Mouse (Mus musculus) midbrain, postnatal 0 days (tissue): ENCODE measurements around the gene Usp31. TPM values are rescaled to one million over a fixed set of nuclear protein-coding genes. Genes with fewer than 3 reads are reported as not detected.
A peak's percentile ranks its signal among the peaks of the same experiment; 100 is the strongest.

Source experiments
- ATAC-seq: fragments of 200-750 bp; cut with Nextera tagmentation; 2 replicates; pipeline ENCODE4 v1.8.0; 2017; ENCODE audit warnings: moderate number of reproducible peaks, mild to moderate bottlenecking, moderate TSS enrichment, moderate library complexity; ENCODE audit not compliant: low FRiP score
- DNase-seq: peaks from one replicate; pipeline ENCODE4 v3.0.0-alpha.2; 2015; ENCODE audit warnings: low spot score
- H3K27ac ChIP-seq: fragments of 300-500 bp; sonication (generic); 2 replicates; pipeline ENCODE4 v1.5.1; 2014; ENCODE audit warnings: low read depth, mild to moderate bottlenecking, low read length, mixed read lengths
- H3K27me3 ChIP-seq: fragments of 300-500 bp; sonication (generic); 2 replicates; pipeline ENCODE4 v1.6.1; 2014; ENCODE audit warnings: low read length, control low read depth, mixed read lengths; ENCODE audit not compliant: insufficient read depth
- H3K36me3 ChIP-seq: fragments of 300-500 bp; sonication (generic); 2 replicates; pipeline ENCODE4 v1.6.1; 2014; ENCODE audit warnings: low read length, control low read depth, mixed read lengths; ENCODE audit not compliant: insufficient read depth
- H3K4me1 ChIP-seq: fragments of 300-500 bp; sonication (generic); 2 replicates; pipeline ENCODE4 v1.6.1; 2014; ENCODE audit warnings: mild to moderate bottlenecking, control low read depth, antibody characterized with exemption, low read length, mixed read lengths; ENCODE audit not compliant: insufficient read depth
- H3K4me2 ChIP-seq: fragments of 300-500 bp; sonication (generic); 2 replicates; pipeline ENCODE4 v1.6.1; 2014; ENCODE audit warnings: low read depth, mild to moderate bottlenecking, low read length, mixed read lengths; ENCODE audit not compliant: poor library complexity, severe bottlenecking
- H3K4me3 ChIP-seq: fragments of 300-500 bp; sonication (generic); 2 replicates; pipeline ENCODE4 v1.5.1; 2014; ENCODE audit warnings: low read depth, mild to moderate bottlenecking, low read length, moderate library complexity
- H3K9ac ChIP-seq: fragments of 300-500 bp; sonication (generic); replicated peaks from 2 replicates; pipeline ENCODE4 v1.6.1; 2014; ENCODE audit warnings: mild to moderate bottlenecking, low read length, moderate library complexity, mixed read lengths; ENCODE audit not compliant: poor library complexity, severe bottlenecking
- H3K9me3 ChIP-seq: fragments of 300-500 bp; sonication (generic); 2 replicates; pipeline ENCODE4 v1.6.1; 2016; ENCODE audit warnings: low read length, control low read depth
- CTCF ChIP-seq: IDR thresholded peaks from 2 replicates; pipeline ENCODE4 v1.5.1; 2016; ENCODE audit warnings: antibody characterized with exemption, mild to moderate bottlenecking
- WGBS: fragments of 180-500 bp; shearing (Covaris S2); extraction: QIAGEN DNeasy Blood & Tissue Kit; methylation state at CpG from one replicate; pipeline ENCODE4 v1.1.7; 2014; 5-methylcytosine and 5-hydroxymethylcytosine counted together
- polyA plus RNA-seq: library from polyadenylated mRNA; unstranded; fragments of >200 nt; fragmentation: Nextera tagmentation; extraction: Ambion mirVana; gene quantifications from 2 replicates; pipeline ENCODE4 v1.2.1, GENCODE M21; 2015
- total RNA-seq: library from RNA; depleted of rRNA; stranded (reverse); fragments of >200 nt; gene quantifications from 2 replicates; pipeline ENCODE4 v1.2.3, GENCODE M21; 2014; rRNA removed

Gene Usp31
- total RNA-seq (24.1 and 26.0 TPM in 2 replicates), polyA plus RNA-seq (1.7 and 2.1 TPM in 2 replicates)

DNA sequence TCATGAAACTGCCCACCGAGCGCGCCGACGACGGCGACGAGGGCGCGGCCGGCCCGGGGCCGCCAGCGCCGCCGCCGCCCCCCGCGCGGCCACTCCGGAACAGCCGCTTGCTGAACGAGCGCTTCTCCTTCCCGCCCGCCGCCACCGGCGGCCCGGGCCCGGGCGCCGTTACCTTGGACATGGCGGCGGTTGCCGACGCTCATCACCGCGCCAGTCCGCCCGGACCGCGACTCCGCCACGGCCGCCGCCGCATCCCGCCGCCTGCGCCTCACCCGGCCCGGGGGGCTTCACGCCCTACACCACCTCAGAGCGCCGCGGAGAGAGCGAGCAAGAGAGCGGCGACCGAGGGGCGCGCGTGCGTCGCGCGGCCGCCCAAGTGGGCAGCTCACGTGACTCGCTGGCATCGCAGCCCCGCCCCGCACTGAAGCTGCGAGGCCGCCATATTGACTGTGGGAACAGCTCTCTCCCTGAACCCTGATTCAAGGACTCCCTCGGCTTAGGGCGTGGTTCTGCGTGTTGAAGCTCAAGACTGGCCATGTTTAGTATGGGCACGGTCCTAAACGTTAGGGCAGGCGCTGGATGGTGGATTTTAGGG is at the start of gene Usp31:
TSS of gene Usp31 (minus strand) at position 181 of the 595 bp plus-strand sequence.
- Histone ChIP-seq H3K9ac (peak within 1 kb of the TSS; percentile 75), H3K4me2 (peak within 1 kb of the TSS; percentile 81), H3K36me3 (no peaks in the 10 kb centered on the region), H3K27ac (peak within 1 kb of the TSS; percentile 87), H3K9me3 (no peaks in the 10 kb centered on the region), H3K4me3 (peak within 1 kb of the TSS; percentile 75), H3K4me1 (peaks cover 12% of the 10 kb centered on the region), H3K27me3 (no peaks in the 10 kb centered on the region)
- peak; percentile 99 for DNase-seq
- under 1% methylated on average over 57 of the region's 82 CpGs for WGBS
- peak; percentile 99 for ATAC-seq
- TF ChIP-seq CTCF = no peak

DNA sequence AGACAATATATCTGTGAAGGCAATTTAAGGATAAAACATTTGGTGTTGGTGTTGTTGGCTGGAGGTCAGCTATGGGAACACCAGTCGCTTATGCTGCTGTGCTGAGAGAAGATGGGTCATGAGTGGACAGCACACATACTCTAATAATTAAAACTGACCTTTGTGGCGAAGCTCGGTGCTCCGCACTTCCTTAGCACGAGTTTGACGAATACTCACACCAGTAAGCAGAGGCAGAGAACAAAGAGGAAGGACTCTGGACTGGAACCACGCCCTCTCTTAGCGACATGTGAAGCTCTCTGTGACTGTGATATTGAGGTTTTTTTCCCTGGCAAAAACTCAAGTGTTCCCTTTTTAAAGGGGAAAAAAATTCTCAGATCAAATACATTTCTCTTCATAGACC is 47.7 kb upstream of the Usp31 start:
- 69% methylated on average over 8 of the region's 8 CpGs for WGBS
- no peak for TF ChIP-seq CTCF
- H3K9ac ChIP-seq = no peak overlapping the region
- H3K4me3 ChIP-seq = no peak overlapping the region
- no peak overlapping the region for H3K4me2 ChIP-seq
- ATAC-seq (no peak), DNase-seq (no peak)
- no peaks in the 10 kb centered on the region for H3K27me3 ChIP-seq
- H3K27ac ChIP-seq = no peak overlapping the region
- H3K4me1 ChIP-seq = no peaks in the 10 kb centered on the region
- no peaks in the 10 kb centered on the region for H3K9me3 ChIP-seq
- H3K36me3 ChIP-seq = no peaks in the 10 kb centered on the region

DNA sequence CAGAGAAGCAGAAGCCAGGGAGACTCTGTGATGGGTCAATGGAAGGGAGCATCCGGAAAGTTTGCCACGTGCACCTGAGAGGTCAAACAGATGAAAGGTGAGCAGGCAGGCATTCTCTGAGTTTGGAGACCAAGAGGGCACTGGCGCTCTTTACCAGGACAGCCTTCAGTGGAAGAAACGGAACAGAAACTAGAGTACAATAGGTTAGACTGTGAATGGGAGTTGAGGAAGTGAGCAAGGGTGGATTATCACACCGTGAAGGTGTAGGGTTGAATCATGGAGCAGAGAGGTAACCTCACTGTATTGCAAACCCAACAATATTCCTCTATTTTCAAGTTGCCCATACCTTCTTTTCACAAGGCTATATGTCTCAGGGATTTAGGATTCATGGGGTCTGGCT is 43.2 kb upstream of the Usp31 start:
- Histone ChIP-seq H3K4me1 (no peaks in the 10 kb centered on the region), H3K27me3 (no peaks in the 10 kb centered on the region), H3K4me3 (no peak overlapping the region), H3K4me2 (no peak overlapping the region), H3K9ac (no peak overlapping the region), H3K27ac (no peak overlapping the region), H3K9me3 (no peaks in the 10 kb centered on the region), H3K36me3 (no peaks in the 10 kb centered on the region)
- ATAC-seq (no peak), DNase-seq (no peak)
- 85% methylated on average over 5 of the region's 5 CpGs for WGBS
- no peak for TF ChIP-seq CTCF

DNA sequence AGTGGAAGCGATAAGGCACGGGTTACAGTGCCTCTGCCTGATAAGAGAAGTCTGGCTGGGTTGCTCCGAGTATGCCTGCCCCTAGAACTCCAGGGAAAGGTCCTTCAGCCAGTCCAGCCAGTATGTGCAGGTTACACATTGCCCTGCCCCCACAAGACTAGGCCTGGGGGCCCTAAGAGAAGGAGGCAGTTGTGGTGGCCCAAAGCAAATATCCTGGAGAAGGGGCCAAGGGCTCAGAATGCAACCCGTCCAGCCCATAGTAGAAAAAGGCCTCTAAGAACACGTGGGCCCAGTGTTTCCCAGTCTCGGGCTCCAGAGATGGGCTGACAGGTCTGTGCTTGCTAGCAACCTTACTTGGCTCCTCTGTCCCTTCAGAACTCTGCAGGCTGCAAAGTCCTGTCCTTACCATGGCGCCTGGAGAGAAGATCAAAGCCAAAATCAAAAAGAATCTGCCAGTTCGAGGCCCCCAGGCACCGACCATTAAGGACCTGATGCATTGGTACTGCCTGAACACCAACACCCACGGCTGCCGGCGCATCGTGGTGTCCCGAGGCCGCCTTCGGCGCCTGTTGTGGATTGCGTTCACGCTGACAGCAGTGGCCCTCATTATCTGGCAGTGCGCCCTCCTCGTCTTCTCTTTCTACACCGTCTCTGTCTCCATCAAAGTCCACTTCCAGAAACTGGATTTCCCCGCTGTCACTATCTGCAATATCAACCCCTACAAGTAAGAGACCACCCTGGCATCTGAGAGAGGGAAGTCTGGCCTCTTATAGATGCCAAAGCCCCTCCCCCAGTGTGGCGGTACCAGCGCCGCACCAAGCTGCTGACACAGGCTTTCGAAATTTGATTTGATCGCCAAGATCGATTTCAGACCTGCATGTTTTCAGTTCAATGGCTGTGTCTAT is 30.7 kb upstream of the Usp31 start:
- Histone ChIP-seq H3K4me2 (no peak overlapping the region), H3K27ac (no peak overlapping the region), H3K27me3 (peaks cover 16% of the 10 kb centered on the region), H3K4me3 (no peak overlapping the region), H3K4me1 (0 out of 2 replicates have a peak, but pooled peaks cover 7% of the 10 kb centered on the region), H3K36me3 (no peaks in the 10 kb centered on the region), H3K9me3 (no peaks in the 10 kb centered on the region), H3K9ac (no peak overlapping the region)
- 71% methylated on average over 29 of the region's 29 CpGs for WGBS
- ATAC-seq (no peak), DNase-seq (no peak)
- TF ChIP-seq CTCF = no peak

GRCm38 (mm10) chr7:121734171-121734831 is 27.2 kb upstream of the Usp31 start, which contains the start of gene Scnn1g:
TSS of gene Scnn1g (plus strand) at chr7:121734479.
- Histone ChIP-seq H3K27me3 (peaks cover 16% of the 10 kb centered on the region), H3K4me2 (peak within 1 kb of the TSS; percentile 84), H3K9me3 (no peaks in the 10 kb centered on the region), H3K27ac (no peak within 1 kb of the TSS), H3K4me3 (peak within 1 kb of the TSS; percentile 42), H3K9ac (0 out of 2 replicates have a peak within 1 kb of the TSS, but pooled peaks have one; percentile 13), H3K4me1 (0 out of 2 replicates have a peak, but pooled peaks cover 7% of the 10 kb centered on the region), H3K36me3 (no peaks in the 10 kb centered on the region)
- peak; percentile 99 for TF ChIP-seq CTCF
- DNase-seq (peak; percentile 86), ATAC-seq (peak; percentile 93)
- under 1% methylated on average over 37 of the region's 38 CpGs for WGBS
